Mouse (Mus musculus) splenic B cell, adult 2 months (primary cell): ENCODE results near the gene Rabgap1.
A peak's percentile ranks its signal among the peaks of the same experiment; 100 is the strongest.
"Not testable (repeated sequence)": the region's sequence is repeated elsewhere in the genome, so short reads cannot be mapped to it uniquely, and the experiment has no call there.

Source experiments
- DNase-seq: peaks from one replicate; pipeline ENCODE4 v3.0.0-alpha.2; 2011; ENCODE audit warnings: low read depth, low spot score
- H3K27me3 ChIP-seq: 2 replicates; pipeline ENCODE4 v1.6.1; 2012; ENCODE audit warnings: mild to moderate bottlenecking, low read length, moderate library complexity, mixed read lengths; ENCODE audit not compliant: control insufficient read depth, poor library complexity, insufficient read depth, severe bottlenecking
- H3K36me3 ChIP-seq: 2 replicates; pipeline ENCODE4 v1.6.1; 2012; ENCODE audit warnings: mild to moderate bottlenecking, low read length, moderate library complexity, mixed read lengths; ENCODE audit not compliant: control insufficient read depth, poor library complexity, insufficient read depth, severe bottlenecking

Rabgap1 gene

DNA sequence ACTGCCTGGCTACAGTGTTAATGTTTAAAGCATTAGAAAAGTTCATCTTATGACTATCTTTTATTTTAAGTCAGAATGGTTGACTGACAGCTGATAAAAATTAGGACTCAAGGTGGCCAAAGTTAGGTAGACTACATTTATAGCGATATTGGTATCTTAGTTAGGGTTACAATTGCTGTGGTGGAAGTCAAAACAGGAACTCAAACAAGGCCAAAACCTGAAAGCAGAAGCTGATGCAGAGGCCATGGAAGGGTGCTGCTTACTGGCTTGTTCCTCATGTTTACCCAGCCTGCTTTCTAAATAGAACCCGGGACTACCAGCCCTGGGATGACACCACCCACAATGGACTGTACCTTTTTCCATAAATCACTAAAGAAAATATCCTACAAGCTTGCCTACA, 41.1 kb downstream of the Rabgap1 start:
- H3K36me3 ChIP-seq = peaks cover 7% of the 10 kb centered on the region
- no peaks in the 10 kb centered on the region for H3K27me3 ChIP-seq
- peak; percentile 13 for DNase-seq

GRCm38 (mm10) chr2:37485370-37485769, 42.3 kb downstream of the Rabgap1 start:
- H3K27me3 ChIP-seq = no peaks in the 10 kb centered on the region
- peak; percentile 71 for DNase-seq
- H3K36me3 ChIP-seq = peaks cover 7% of the 10 kb centered on the region

DNA sequence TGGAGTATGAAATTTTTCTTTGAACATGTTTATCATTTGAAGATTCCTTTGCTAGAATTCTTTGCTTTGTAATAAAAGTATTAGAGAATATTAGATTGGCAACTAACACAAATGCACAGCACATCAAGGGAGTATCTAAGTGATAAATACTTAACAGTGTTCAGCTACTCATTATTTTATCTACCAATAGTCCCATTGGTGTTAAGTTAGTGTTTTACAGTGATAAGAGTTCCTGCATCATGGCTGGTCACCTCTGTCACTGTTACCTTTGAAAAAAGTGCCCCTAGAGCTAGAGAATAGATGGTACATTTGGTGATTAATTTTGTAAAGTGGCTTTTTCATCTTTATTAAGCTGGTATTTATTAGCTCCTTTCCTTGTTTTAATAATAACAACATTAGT, 43.3 kb downstream of the Rabgap1 start:
- H3K36me3 ChIP-seq = peaks cover 7% of the 10 kb centered on the region
- DNase-seq = no peak
- no peaks in the 10 kb centered on the region for H3K27me3 ChIP-seq

DNA sequence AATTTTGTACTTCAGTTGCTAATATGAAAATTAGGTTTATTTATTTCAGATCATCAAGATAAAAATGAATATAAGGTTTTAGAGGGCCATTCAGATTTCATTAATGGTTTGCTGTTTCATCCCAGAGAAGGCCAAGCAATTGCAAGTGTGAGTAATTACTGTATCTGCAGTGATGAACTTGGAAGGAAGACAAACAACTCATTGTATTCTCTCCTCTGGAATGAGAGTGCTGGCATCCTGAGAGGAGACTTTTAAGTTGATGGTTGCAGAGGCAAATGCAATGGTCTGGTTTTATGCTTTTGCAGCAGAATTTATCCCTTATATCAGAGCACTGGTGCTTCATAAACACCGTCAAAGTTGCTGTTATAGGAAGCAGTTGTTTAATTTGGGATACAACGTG, 45.9 kb downstream of the Rabgap1 start:
- H3K36me3 ChIP-seq = peaks cover 6% of the 10 kb centered on the region
- H3K27me3 ChIP-seq = no peaks in the 10 kb centered on the region
- DNase-seq = no peak

GRCm38 (mm10) chr2:37497321-37497720, 54.2 kb downstream of the Rabgap1 start:
- DNase-seq = no peak
- H3K27me3 ChIP-seq = no peaks in the 10 kb centered on the region
- peaks cover 7% of the 10 kb centered on the region for H3K36me3 ChIP-seq

DNA sequence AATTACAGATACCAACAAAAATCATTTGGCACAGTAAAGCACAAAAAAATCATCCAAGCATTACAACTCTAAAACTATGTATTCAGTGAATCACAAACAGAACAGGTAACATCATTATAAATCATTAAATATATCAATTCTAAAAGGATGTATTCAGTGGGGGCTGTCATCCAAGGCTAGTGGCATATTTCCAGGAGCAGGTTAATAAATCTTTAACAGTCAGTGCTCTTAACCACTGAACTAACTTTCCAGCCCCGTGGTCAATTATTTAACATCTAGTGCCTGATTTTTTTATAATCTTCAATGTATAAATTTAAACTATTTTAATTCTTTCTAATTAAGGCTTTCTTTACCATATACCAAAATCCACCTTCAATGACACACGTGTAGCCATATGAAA, 62.8 kb downstream of the Rabgap1 start:
- not testable (repeated sequence) for DNase-seq, H3K27me3 ChIP-seq, H3K36me3 ChIP-seq

- Histone ChIP-seq H3K27me3 (no peaks in the 10 kb centered on the region), H3K36me3 (peaks cover 6% of the 10 kb centered on the region)
- no peak for DNase-seq
These were observed 68.2 kb downstream of the Rabgap1 start for GRCm38 (mm10) chr2:37511134-37511901.

DNA sequence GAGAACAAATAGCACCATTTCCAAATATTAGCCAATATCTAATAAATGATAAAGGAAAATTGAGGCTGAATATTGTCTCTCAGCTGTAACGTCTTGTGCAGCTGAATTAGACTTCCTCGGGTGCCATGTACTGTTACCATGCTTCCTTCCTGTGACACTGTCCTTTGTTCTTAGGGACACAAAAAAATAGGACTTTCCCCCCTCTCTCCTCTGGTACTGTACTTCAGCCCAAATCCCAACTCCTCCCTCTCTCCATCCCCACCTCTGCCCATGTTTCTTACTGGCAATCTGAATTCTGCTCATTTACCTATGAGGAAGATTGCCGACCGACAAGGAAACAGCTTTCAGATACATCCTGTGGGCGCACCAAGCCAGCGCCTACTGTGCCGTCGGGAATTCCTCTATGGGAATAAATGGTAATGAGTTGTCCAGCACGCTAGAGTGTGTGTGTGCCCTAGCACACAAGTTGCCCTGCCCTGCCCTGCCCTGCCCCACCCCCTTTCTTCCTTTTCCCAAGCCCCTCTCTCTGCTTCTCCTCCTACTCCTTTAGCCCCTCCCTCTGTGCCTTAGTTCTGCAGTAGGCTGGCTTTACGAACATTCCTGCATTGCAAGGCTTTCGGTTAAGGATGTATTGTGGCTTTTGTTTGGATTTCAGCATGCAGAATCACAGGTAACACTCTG, 73.1 kb downstream of the Rabgap1 start, which contains the start of gene Gpr21:
TSS of gene Gpr21 (plus strand) at position 303 of the 681 bp plus-strand sequence.
- DNase-seq = no peak
- Histone ChIP-seq H3K36me3 (peaks cover 7% of the 10 kb centered on the region; the same call in 1 of the 2 replicates), H3K27me3 (no peaks in the 10 kb centered on the region)

- Histone ChIP-seq H3K27me3 (no peaks in the 10 kb centered on the region), H3K36me3 (peaks cover 7% of the 10 kb centered on the region; the same call in 1 of the 2 replicates)
- no peak for DNase-seq
These were observed 73.9 kb downstream of the Rabgap1 start for GRCm38 (mm10) chr2:37516922-37517462.

DNA sequence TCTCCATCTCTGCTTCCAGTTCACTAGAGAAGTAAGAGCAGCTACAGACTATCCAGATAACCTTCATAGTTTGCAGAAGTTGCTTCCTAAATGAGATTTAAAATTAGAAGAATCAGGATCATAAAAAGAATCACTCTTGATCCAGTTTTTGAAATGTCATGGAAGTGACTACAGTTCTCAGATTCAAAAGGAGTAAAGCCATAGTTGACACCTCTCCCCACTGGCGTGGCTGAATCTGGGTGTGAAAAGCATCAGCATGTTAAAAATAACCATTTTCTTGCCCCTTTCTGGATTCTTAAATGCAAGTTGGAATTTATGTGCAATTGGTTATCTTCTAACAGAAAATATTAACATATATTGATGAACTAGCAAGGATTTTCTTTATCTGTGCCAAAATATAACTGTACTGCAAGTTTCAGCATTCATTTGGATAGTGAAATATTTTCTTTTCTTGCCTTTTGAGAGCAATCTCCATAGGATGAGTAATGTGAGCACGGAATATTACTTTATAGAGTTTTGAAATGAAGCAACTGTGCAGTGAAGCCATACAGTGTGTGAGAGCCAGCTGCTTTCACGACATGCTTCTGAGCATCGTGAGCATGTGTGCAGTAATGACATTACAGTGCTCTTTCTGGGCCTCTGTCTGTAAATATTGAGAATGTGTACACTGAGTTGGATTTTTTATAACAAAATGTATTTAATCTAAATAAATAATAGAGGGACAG, 75.6 kb downstream of the Rabgap1 start:
- Histone ChIP-seq H3K27me3 (no peaks in the 10 kb centered on the region), H3K36me3 (0 out of 2 replicates have a peak, but pooled peaks cover 1% of the 10 kb centered on the region)
- DNase-seq = no peak

GRCm38 (mm10) chr2:37519286-37519640, 76.2 kb downstream of the Rabgap1 start:
- H3K36me3 ChIP-seq = 0 out of 2 replicates have a peak, but pooled peaks cover 1% of the 10 kb centered on the region
- DNase-seq = no peak
- H3K27me3 ChIP-seq = no peaks in the 10 kb centered on the region

DNA sequence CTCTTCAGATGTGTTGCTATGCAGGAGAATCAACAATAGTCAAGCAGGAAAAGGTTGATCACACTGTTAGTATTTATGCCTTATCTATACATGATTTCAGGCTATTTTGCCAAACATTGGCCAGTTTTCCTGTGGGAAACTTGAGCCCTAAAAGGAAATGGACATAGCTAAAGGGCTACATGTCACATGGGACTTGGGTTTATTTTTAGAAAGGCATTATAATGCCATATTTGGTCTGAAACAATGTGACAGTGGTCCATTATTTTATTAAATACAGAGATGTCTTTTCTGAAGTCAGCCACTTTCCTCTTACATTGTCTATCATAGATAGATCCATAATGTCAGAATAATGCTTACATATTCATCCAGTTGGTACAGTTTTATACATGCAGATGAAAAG, 84.5 kb downstream of the Rabgap1 start:
- Histone ChIP-seq H3K36me3 (no peaks in the 10 kb centered on the region), H3K27me3 (no peaks in the 10 kb centered on the region)
- no peak for DNase-seq

GRCm38 (mm10) chr2:37529397-37529796, 86.3 kb downstream of the Rabgap1 start:
- Histone ChIP-seq H3K36me3 (0 out of 2 replicates have a peak, but pooled peaks cover 2% of the 10 kb centered on the region), H3K27me3 (no peaks in the 10 kb centered on the region)
- DNase-seq = no peak

DNA sequence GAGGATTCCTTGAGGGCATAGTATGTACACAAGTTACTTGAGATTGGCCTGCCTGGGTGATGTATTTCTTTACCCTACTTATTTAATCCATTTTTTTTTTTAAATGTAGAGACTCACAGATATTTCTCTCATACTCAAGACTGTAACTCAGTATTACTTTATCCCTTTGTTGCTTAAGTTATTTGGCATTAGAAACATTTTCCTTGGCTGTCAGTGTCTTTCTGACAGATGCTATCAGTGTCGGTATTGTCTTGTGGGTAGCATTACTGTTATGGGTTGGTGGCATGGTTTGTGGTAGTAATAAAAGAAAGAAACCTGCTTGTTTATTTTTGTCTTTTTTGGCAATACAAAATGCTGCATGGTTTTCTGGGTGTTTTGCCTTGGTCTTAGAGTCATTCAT, 87.7 kb downstream of the Rabgap1 start:
- no peak for DNase-seq
- H3K36me3 ChIP-seq = 0 out of 2 replicates have a peak, but pooled peaks cover 2% of the 10 kb centered on the region
- no peaks in the 10 kb centered on the region for H3K27me3 ChIP-seq
